Comparison of ENCODE assay signal across 9 mouse cellular contexts in genomic region chr10:34328310-34328709, GRCm38 (mm10). TPM values are rescaled to one million over a fixed set of nuclear protein-coding genes. Genes with fewer than 3 reads are reported as not detected.
A peak's percentile ranks its signal among the peaks of the same experiment; 100 is the strongest.
DNase-seq lines count a peak whose midpoint lies in the region; ATAC-seq lines count a peak whose summit lies in the region.
"Had no signal": no experiment of that assay in that cellular context is flagged by ENCODE, and none has a peak within 500 bp of the region (broad histone marks: within the 10 kb centered on the region; RNA-seq: fewer than 3 reads in every experiment).

No protein-coding gene starts in this region.

- H3K36me3 ChIP-seq in forebrain, embryonic 11.5 days (ENCODE audit: control insufficient read depth, insufficient read depth, low read length): no peaks in the 10 kb centered on the region
- H3K36me3 ChIP-seq in forebrain, embryonic 10.5 days (replicated peaks): no peaks in the 10 kb centered on the region
- no peaks in the 10 kb centered on the region for H3K36me3 ChIP-seq in embryonic facial prominence, embryonic 11.5 days (replicated peaks; ENCODE audit: control insufficient read depth, insufficient read depth, low read depth, low read length)
- no peaks in the 10 kb centered on the region for H3K36me3 ChIP-seq in hindbrain, embryonic 10.5 days
- no peaks in the 10 kb centered on the region for H3K36me3 ChIP-seq in stomach, embryonic 14.5 days (ENCODE audit: control insufficient read depth, insufficient read depth, low read length)
- H3K36me3 ChIP-seq: liver, embryonic 13.5 days had no signal

- no peak overlapping the region for H3K9ac ChIP-seq in forebrain, embryonic 11.5 days (ENCODE audit: low read length)
- H3K9ac ChIP-seq in embryonic facial prominence, embryonic 11.5 days (replicated peaks; ENCODE audit: low read length): no peak overlapping the region
- no peak overlapping the region for H3K9ac ChIP-seq in stomach, embryonic 14.5 days (replicated peaks; ENCODE audit: low read depth, low read length)
- H3K9ac ChIP-seq: liver, embryonic 13.5 days had no signal

- H3K4me2 ChIP-seq in forebrain, embryonic 11.5 days (ENCODE audit: low read depth, low read length, severe bottlenecking): no peak overlapping the region
- H3K4me2 ChIP-seq in embryonic facial prominence, embryonic 11.5 days (ENCODE audit: low read depth, low read length): no peak overlapping the region
- H3K4me2 ChIP-seq in stomach, embryonic 14.5 days (replicated peaks; ENCODE audit: low read depth, low read length): no peak overlapping the region
- H3K4me2 ChIP-seq: liver, embryonic 13.5 days had no signal

- no peak overlapping the region for H3K27ac ChIP-seq in forebrain, embryonic 11.5 days (ENCODE audit: low read depth, low read length)
- no peak overlapping the region for H3K27ac ChIP-seq in forebrain, embryonic 10.5 days
- no peak overlapping the region for H3K27ac ChIP-seq in embryonic facial prominence, embryonic 11.5 days (replicated peaks; ENCODE audit: low read depth, low read length)
- no peak overlapping the region for H3K27ac ChIP-seq in hindbrain, embryonic 10.5 days
- H3K27ac ChIP-seq in stomach, embryonic 14.5 days (ENCODE audit: low read length): no peak overlapping the region
- H3K27ac ChIP-seq: liver, embryonic 13.5 days had no signal

- peak; percentile 59 for DNase-seq in forebrain, embryonic 11.5 days (ENCODE audit: low spot score)
- no peak for DNase-seq in forebrain, embryonic 10.5 days (ENCODE audit: extremely low spot score, low spot score)
- DNase-seq in adrenal gland, adult 8-10 months: peak; percentile 17
- DNase-seq in embryonic facial prominence, embryonic 11.5 days (ENCODE audit: low spot score): peak; percentile 71
- peak; percentile 31 for DNase-seq in hindbrain, embryonic 10.5 days (ENCODE audit: low spot score)
- peak; percentile 54 to 71 for DNase-seq in layer of hippocampus, postnatal 10 days (ENCODE audit: low spot score in 2 of 2)
- DNase-seq: liver, embryonic 13.5 days had no signal

- H3K9me3 ChIP-seq in forebrain, embryonic 11.5 days (ENCODE audit: control insufficient read depth, low read length): no peaks in the 10 kb centered on the region
- H3K9me3 ChIP-seq in forebrain, embryonic 10.5 days: no peaks in the 10 kb centered on the region
- no peaks in the 10 kb centered on the region for H3K9me3 ChIP-seq in embryonic facial prominence, embryonic 11.5 days (replicated peaks; ENCODE audit: control insufficient read depth, low read length)
- no peaks in the 10 kb centered on the region for H3K9me3 ChIP-seq in hindbrain, embryonic 10.5 days
- H3K9me3 ChIP-seq in stomach, embryonic 14.5 days (ENCODE audit: control insufficient read depth, low read depth, low read length): no peaks in the 10 kb centered on the region
- H3K9me3 ChIP-seq: liver, embryonic 13.5 days had no signal

- H3K4me1 ChIP-seq in forebrain, embryonic 11.5 days (replicated peaks; ENCODE audit: control insufficient read depth, insufficient read depth, low read length): no peaks in the 10 kb centered on the region
- no peaks in the 10 kb centered on the region for H3K4me1 ChIP-seq in forebrain, embryonic 10.5 days
- no peaks in the 10 kb centered on the region for H3K4me1 ChIP-seq in embryonic facial prominence, embryonic 11.5 days (ENCODE audit: control insufficient read depth, insufficient read depth, low read length)
- no peaks in the 10 kb centered on the region for H3K4me1 ChIP-seq in hindbrain, embryonic 10.5 days (replicated peaks)
- H3K4me1 ChIP-seq in stomach, embryonic 14.5 days (ENCODE audit: control insufficient read depth, insufficient read depth, low read length): no peaks in the 10 kb centered on the region
- H3K4me1 ChIP-seq: liver, embryonic 13.5 days had no signal

- 3% methylated on average over 2 of the region's 2 CpGs for WGBS in forebrain, embryonic 11.5 days
- WGBS in forebrain, embryonic 10.5 days: 11% methylated on average over 2 of the region's 2 CpGs
- 0% methylated on average over 2 of the region's 2 CpGs for WGBS in embryonic facial prominence, embryonic 11.5 days
- 5% methylated on average over 2 of the region's 2 CpGs for WGBS in hindbrain, embryonic 10.5 days
- 3% methylated on average over 2 of the region's 2 CpGs for WGBS in stomach, embryonic 14.5 days

- peak; percentile 86 for ATAC-seq in forebrain, embryonic 11.5 days (replicated peaks; ENCODE audit: low FRiP score)
- peak; percentile 52; the same call in 1 of the 2 replicates for ATAC-seq in embryonic facial prominence, embryonic 11.5 days (replicated peaks; ENCODE audit: insufficient number of reproducible peaks, low FRiP score, low TSS enrichment, low read depth)
- peak; percentile 57 for ATAC-seq in megakaryocyte, adult 5-6 weeks (ENCODE audit: poor library complexity, severe bottlenecking)
- 0 out of 2 replicates have a peak, but pooled peaks have one; percentile 46 for ATAC-seq in stomach, embryonic 14.5 days (ENCODE audit: insufficient number of reproducible peaks, insufficient read depth, low FRiP score, low read depth)

- H3K27me3 ChIP-seq in forebrain, embryonic 11.5 days (ENCODE audit: control insufficient read depth, insufficient read depth, low read length): no peaks in the 10 kb centered on the region
- H3K27me3 ChIP-seq in forebrain, embryonic 10.5 days (ENCODE audit: poor library complexity, severe bottlenecking): no peaks in the 10 kb centered on the region
- no peaks in the 10 kb centered on the region for H3K27me3 ChIP-seq in embryonic facial prominence, embryonic 11.5 days (ENCODE audit: control insufficient read depth, insufficient read depth, low read length)
- no peaks in the 10 kb centered on the region for H3K27me3 ChIP-seq in hindbrain, embryonic 10.5 days (ENCODE audit: insufficient read depth, poor library complexity, severe bottlenecking)
- no peaks in the 10 kb centered on the region for H3K27me3 ChIP-seq in stomach, embryonic 14.5 days (ENCODE audit: control insufficient read depth, insufficient read depth, low read length)
- H3K27me3 ChIP-seq: liver, embryonic 13.5 days had no signal

- no peak overlapping the region for H3K4me3 ChIP-seq in forebrain, embryonic 11.5 days (ENCODE audit: low read depth, low read length)
- no peak overlapping the region for H3K4me3 ChIP-seq in forebrain, embryonic 10.5 days
- no peak overlapping the region for H3K4me3 ChIP-seq in embryonic facial prominence, embryonic 11.5 days (ENCODE audit: low read depth, low read length)
- no peak overlapping the region for H3K4me3 ChIP-seq in hindbrain, embryonic 10.5 days
- H3K4me3 ChIP-seq in stomach, embryonic 14.5 days (ENCODE audit: low read depth, low read length): no peak overlapping the region
- H3K4me3 ChIP-seq: liver, embryonic 13.5 days had no signal

RNA-seq across cellular contexts. Expression of gene Tspyl4, which starts 31.1 kb away (rescaled TPM):
- polyA plus RNA-seq in forebrain, embryonic 11.5 days (2014; fragmentation: Nextera tagmentation; extraction: Ambion mirVana): 18.1 and 23.8 TPM in 2 replicates
- polyA plus RNA-seq in forebrain, embryonic 10.5 days (2016; fragmentation: Nextera tagmentation; extraction: Ambion mirVana): 28.9 and 35.2 TPM in 2 replicates
- total RNA-seq in adrenal gland, adult 8-10 months (2022): 10 to 100 TPM; 20.5 to 34.6 (median 26.4) TPM
- 15.7 and 16.5 TPM in 2 replicates for polyA plus RNA-seq in embryonic facial prominence, embryonic 11.5 days (2014; fragmentation: Nextera tagmentation; extraction: Ambion mirVana)
- 49.2 and 77.6 TPM in 2 replicates for polyA plus RNA-seq in hindbrain, embryonic 10.5 days (2016; fragmentation: Nextera tagmentation; extraction: Ambion mirVana)
- 100 to 1,000 TPM; 301 to 317 TPM for total RNA-seq in layer of hippocampus, postnatal 10 days (2021)
- total RNA-seq in megakaryocyte, adult 5-6 weeks (2015): 1.6 and 2.6 TPM in 2 replicates
- total RNA-seq in megakaryocyte, adult 5-6 weeks (2017): 1.4 and 2.6 TPM in 2 replicates
- polyA plus RNA-seq in stomach, embryonic 14.5 days (2014; fragmentation: Nextera tagmentation; extraction: Ambion mirVana): 9.8 and 10.7 TPM in 2 replicates

RNA-seq across cellular contexts. Expression of gene Tspyl1, which starts 46.3 kb away (rescaled TPM):
- polyA plus RNA-seq in forebrain, embryonic 11.5 days (2014; fragmentation: Nextera tagmentation; extraction: Ambion mirVana): 61.0 and 68.6 TPM in 2 replicates
- polyA plus RNA-seq in forebrain, embryonic 10.5 days (2016; fragmentation: Nextera tagmentation; extraction: Ambion mirVana): 53.7 and 56.8 TPM in 2 replicates
- total RNA-seq in adrenal gland, adult 8-10 months (2022): 10 to 100 TPM; 65.5 to 80.9 (median 76.2) TPM
- 61.3 and 61.9 TPM in 2 replicates for polyA plus RNA-seq in embryonic facial prominence, embryonic 11.5 days (2014; fragmentation: Nextera tagmentation; extraction: Ambion mirVana)
- 70.1 and 83.3 TPM in 2 replicates for polyA plus RNA-seq in hindbrain, embryonic 10.5 days (2016; fragmentation: Nextera tagmentation; extraction: Ambion mirVana)
- total RNA-seq in layer of hippocampus, postnatal 10 days (2021): 100 to 1,000 TPM in 1 of 2 experiments, 10 to 100 TPM in 1; 97.2 to 102 TPM
- total RNA-seq in megakaryocyte, adult 5-6 weeks (2015): 46.6 and 50.1 TPM in 2 replicates
- 52.3 and 60.5 TPM in 2 replicates for total RNA-seq in megakaryocyte, adult 5-6 weeks (2017)
- 55.0 and 56.3 TPM in 2 replicates for polyA plus RNA-seq in stomach, embryonic 14.5 days (2014; fragmentation: Nextera tagmentation; extraction: Ambion mirVana)
